Mouse (Mus musculus) granulocyte monocyte progenitor cell, adult 5-6 weeks (primary cell): ENCODE results near the gene Cbfa2t2. TPM values are rescaled to one million over a fixed set of nuclear protein-coding genes. Genes with fewer than 3 reads are reported as not detected.
"Not testable (repeated sequence)": the region's sequence is repeated elsewhere in the genome, so short reads cannot be mapped to it uniquely, and the experiment has no call there.

Source experiments
- ATAC-seq: replicated peaks from 2 replicates; pipeline ENCODE4 v1.8.0; 2016; ENCODE audit warnings: mild to moderate bottlenecking, moderate TSS enrichment, inconsistent platforms; ENCODE audit not compliant: poor library complexity, severe bottlenecking
- total RNA-seq, 2 experiments: library from RNA; stranded (forward) in 1 of 2; stranded (reverse) in 1 of 2; fragments of 200-712, 200-1000 nt in 1 of 2; fragments of >200 nt in 1 of 2; fragmentation: Nextera tagmentation in 1 of 2; gene quantifications; 2 replicates each; pipeline ENCODE4 v1.2.3; 2014 to 2017

Cbfa2t2 gene
- total RNA-seq, 2 experiments from 2014 or later = 13.0 to 14.7 TPM

DNA sequence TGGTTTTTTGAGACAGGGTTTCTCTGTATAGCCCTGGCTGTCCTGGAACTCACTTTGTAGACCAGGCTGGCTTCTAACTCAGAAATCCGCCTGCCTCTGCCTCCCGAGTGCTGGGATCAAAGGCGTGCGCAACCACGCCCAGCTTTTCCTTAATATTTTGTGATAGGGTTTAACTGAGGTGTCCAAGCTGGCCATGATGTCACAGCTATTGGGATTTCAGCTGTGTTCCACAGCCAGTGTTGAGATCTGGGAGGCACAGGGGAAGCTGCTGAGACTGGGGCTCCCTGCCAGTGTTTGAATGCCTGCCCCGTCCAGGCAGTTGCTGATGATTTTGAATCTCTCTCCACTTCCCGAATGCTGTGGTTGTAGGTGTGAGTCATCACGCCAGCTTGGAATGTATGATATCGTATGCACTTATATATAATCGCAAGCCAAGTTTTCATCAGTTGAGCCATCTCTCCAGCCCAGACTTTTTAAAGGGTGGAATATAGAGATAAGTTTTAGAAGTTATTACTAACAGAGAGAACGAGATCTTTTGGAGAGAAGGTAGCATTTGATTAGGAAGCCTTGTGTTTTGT is 27.4 kb downstream of the Cbfa2t2 start:
- peak; percentile 82 for ATAC-seq

DNA sequence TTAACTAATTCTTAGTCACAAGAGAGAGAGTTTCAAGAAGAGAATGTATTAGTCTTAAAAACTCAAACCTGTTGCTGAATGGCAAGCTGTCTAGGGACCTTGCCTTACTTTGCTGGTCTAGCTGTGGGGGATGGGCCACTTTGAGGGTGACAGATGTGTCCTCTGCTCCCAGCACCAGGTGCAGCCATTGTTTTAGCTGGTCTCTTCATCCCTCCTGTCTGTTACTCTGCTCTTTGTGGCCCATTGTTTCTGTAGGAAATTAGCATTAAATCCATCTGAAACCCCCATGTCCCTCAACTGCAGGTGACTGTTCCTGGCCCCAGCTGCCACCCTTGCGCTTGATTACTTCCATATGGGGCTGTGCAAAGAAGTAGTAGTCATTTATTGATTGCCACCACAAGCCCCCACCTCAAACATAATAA is 29.6 kb downstream of the Cbfa2t2 start:
- ATAC-seq = no peak

DNA sequence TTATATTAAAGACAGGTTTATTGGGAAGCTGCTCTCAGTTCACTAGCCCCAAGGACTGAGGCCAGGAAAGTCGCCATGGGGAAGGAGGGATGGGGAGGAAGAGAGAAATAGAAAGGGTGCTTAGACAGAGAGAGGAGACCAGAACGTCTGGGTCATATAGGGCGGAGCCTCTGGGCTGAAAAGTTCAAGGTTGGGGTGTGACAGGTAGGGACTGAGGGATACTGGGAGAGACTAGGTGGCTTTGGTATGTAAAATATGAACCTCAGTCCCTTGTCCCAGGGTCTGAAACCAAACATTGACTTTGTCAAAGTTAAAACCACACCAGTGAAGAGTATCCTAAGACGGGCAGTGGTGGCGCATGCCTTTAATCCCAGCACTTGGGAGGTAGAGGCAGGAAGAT is 30.9 kb downstream of the Cbfa2t2 start:
- no peak for ATAC-seq

DNA sequence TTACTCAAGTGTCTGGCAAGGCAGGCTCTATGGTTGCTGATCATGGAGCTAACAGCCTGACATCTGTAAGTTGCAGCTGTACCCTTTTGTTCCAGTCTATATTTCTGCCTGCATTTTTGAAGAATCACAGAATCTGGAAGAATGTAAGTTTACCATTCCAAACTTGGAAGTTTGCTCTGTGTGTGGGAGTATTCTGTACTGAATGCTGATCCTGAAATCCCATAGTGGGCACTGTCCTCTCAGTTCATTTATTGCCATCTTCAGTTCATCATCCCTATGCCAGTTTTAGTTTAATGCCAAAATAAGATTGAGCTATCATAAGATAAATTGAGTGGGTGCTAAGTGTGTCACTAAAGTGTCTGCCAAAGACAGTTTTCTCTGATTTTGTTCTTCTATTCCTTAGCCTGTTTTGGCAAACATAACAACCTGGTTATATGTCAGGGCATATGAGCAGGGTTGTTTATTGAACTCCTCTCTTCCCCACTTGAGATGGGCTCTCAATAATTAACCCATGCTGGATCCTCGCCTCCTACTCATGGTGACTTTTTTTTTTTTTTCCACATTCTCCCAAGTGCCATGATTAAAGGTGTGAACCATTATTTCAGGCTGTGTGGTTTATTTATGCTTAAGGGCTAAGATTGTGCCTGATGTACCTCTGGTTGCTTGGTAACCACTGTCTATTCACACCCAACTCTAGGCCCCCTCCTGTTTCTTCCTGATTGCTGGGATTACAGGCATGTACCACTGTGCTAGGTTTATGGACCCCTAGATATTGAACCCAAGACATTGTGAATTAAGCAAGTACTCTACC is 38.2 kb downstream of the Cbfa2t2 start:
- ATAC-seq = no peak

DNA sequence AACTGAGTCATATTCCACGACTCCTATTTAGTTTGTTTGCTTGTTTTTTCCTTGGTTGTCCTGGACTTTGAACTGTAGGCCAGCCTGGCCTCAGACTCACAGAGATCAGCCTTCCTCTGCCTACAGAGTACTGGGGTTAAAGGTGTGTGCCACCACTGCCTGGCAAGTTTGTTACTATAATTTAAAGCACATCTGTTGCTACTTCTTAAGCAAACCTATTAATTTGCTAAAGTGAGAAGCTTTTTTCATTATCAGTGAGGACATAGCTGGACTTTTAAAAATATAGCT is 38.7 kb downstream of the Cbfa2t2 start:
- ATAC-seq = no peak

DNA sequence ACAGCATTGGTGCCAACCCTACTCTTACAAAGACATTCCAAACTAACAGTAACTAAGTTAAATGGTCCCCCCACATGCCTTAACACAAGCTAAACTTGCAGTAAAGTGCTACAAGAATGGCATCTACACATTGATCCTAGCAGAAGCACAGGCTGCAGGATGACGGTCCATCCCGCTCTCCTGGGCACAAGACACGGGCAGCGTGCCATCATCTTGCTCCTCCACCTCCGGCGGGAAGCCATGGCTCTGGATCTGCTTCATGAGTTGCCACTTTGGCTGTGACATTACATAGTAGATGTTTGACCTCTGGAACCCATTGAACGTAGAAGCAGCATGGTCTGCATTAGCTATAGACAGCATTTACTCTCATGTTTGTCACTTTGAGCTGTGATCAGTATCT is 39.6 kb downstream of the Cbfa2t2 start:
- no peak for ATAC-seq

DNA sequence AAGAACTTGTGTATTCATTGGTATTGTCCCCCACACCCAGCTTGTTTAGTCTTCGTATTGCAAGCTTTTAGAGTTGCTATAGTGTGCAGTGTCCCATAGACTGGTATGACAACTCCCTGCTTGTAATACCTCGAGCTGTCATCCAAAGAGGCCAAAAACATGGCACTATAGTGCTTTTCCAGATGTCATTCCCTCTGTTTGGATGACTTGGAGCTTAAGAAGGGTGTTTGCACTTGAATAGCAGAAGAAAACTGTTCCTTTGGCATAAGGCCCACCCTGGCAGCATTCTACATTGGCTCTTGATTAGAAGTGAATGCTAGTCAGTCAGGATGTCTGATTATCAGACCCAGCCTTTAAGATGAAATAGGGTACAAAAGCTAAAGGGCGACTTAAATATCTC is 40.7 kb downstream of the Cbfa2t2 start:
- ATAC-seq = no peak

DNA sequence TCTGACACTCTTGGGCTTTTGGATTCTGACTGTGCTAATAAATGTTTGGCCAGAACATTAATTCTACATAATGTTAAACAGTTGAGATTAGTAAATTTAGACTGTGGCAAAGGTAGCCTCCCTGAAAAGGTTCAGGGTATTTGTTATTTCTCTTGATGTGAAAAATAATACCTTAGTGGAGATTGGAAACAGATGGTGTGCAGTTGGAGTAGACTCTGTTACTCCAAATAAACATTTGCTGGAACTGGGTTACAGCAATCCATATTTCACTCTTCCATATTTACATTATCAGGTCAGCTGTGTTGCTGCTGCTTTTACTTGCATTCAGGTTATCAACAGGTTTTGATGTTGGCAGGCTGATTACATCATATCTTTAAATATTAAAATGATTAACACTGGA is 55.5 kb downstream of the Cbfa2t2 start:
- ATAC-seq = no peak

DNA sequence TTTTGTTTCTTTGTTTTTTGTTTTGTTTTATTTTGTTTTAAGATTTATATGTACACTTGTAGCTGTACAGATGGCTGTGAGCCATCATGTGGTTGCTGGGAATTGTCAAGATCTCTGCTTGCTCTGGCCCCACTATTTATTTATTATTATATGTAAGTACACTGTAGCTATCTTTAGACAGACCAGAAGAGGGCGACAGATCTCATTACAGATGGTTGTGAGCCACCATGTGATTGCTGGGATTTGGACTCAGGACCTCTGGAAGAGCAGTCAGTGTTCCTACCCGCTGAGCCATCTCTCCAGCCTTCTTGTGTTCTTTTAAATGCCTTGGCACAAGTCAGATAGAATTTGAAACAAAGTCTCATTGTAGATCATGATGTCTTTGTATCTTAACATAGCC is 57.3 kb downstream of the Cbfa2t2 start:
- not testable (repeated sequence) for ATAC-seq

DNA sequence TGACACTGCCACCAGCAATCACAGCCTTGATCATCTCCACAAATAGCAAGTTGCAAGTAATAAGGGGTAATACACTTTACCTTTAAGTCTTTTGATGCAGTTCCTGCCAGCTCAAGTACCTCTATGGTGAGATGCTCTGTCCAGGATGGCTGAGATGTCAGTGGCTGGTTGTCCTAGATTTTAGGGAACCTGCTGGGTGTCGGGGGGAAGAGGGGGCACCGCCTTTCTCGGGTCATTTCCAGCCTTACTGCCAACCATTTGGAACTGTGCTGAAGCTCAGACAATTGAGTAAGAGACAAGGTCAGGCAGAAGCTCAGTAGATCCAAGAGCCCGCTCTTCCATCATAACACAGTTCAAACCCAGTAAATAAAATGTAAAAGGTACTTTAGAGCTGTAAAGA is 58.7 kb downstream of the Cbfa2t2 start:
- ATAC-seq = no peak

DNA sequence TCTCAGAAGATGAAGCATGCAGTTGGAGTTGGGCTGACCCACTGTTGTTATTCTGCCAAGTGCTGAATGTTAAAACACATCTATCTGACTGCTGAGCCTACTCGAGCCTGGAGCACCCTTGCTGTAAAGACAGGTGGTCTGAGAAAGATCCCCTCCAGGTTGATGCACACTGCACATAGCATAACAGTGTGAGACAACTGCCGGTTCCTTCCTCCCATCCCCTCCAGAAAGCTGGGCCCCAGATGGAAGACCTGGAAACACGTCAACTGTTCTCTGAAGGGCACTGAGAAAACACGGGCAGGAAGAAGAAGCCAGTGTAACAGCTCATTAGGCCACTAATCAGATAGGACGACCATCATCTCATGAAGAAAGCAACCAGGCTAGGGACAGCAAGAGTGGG is 62.3 kb downstream of the Cbfa2t2 start:
- no peak for ATAC-seq

DNA sequence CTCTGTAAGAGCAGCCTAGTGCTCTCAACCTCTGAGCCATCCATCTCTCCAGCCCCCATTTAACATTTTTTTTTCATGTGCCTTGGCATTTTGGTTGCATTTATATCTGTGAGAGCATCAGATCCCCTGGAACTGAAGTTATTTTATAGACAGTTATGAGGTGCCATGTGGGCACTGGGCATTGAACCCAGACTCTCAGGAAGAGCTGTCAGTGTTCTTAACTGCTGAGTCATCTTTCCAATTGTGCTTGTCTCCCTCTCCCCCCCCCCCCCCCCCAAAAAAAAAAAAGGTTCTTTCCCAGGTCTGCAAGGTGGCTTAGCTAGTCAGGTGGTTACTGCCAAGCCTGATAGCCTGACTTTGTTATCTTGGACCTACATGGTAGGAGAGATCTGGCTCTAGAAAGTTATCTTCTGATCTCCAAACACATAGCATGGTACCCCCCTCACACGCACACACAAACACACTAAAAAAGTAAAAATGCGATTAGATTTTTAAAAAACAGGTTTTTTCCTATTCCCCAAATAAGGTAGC is 63.5 kb downstream of the Cbfa2t2 start:
- no peak for ATAC-seq

DNA sequence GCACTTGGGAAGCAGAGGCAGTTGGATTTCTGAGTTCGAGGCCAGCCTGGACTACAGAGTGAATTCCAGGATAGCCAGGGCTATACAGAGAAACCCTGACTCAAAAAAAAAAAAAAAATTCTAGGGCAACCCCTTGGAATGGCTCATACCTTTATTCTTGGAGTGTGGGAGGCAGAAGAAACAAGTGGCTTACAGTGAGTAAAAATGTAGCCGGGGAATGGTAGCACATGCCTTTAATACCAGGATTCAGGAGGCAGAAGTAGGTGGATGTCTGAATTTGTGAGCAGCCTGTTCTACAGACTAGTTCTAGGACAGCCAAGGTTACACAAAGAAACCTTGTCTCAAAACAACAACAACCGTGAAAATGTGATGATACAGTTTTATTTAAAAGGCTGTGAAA is 64.5 kb downstream of the Cbfa2t2 start:
- no peak for ATAC-seq

DNA sequence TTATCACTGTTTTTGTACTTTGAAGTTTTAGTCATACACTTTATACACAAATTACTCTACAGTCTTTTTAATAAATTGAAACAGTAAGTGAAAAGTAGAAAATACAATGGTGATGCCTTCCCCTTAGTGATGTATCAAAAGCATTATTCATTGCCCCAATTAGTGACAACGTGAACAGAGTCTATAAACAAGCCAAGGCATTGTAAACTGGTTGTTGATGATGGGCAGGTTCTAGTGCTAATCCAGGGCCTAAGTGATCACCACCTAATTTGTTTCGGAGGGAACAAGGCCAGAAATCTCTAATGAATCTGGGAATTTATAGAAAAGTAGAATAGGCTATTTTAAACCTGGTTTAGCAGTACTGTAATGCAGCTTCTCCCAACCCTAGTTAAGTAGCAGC is 70.8 kb downstream of the Cbfa2t2 start:
- ATAC-seq = no peak

DNA sequence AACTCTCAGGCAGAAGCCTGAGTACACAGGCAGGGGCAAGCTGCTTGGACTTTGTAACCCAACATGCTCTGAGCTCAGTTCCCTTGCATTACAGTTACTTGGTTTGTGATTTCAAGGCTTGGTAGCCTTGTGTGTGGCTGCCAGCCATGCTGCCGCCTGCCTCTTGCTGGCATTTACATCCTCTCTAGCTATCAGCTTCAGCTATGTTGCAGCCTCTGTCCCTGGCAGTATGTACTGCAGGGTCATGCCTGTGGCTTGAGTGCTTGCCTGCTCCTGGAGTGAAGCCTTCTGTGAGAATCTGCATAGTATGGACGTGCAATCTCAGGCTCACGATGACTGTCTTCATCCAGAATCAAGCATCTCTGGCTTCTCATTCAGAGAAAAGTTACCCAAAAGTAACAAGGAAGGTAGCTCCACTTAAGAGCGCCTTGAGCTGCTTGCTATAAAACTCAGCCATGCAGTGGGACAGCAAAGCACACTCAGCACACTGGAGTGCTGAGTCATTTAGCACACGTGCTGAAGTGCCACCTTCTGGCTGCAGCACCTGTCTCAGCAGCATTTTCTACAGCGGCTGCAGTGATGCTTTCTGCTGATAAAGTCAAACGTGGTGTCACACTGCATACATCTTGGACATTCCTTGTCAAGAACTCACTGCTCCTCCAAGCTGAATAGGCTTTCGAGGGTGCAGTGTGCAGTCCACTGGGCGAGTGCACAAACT is 71.4 kb downstream of the Cbfa2t2 start:
- no peak for ATAC-seq

DNA sequence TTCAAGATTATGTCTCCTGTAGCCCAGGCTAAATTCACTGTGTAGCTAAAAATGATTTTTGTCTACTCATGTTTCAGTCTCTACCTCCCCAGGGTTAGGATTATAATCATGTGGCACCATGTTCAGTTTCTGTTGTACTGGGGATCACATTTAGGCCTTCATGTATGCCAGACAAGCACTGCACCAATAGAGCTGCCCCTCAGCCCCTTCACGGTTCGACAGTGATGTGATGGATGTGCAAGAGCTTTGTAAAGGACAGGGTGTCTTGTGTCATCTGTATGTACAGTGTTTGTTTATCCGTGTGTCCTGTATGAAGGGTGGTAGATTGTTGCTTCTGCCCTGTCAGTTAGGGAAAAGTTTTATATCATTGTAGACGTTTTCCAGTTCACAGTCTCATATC is 72.2 kb downstream of the Cbfa2t2 start:
- no peak for ATAC-seq

DNA sequence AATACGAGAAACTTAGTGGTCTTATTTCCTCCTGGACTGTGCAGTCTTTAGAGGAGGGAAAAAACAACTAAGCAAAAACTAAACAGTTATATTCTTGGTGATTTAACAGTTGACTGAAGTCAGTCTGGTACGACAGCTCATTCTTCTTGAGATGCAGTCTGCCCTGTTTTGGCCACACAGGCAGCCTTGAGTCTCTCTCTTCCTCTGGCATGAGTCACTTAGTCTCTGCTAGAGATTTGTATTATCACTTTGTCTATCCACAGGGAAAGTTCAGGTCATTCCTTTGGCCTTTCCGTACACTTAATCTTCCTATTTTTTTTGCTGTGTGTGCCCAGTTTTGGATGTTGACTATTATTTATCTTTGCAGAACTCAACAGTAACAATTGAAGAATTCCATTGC is 73.9 kb downstream of the Cbfa2t2 start:
- no peak for ATAC-seq

DNA sequence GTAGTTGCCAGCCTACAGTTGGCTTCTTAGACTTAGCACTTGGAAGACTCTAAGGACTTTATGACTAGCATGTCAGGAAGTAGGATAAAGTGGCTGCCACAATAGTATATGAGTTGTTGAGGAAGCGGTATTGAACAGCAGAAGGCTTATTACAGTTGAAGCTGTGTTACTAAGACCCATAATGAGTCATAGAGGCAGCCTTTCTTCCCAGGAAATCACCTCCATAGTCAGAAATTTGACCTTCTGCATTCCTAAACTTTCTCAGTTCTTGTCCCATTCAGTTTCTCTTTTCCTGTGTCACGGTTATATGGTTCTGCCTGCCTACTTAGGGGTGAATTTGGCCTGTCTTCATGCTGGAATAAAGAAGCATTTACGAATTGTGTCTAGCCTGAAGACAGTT is 80.7 kb downstream of the Cbfa2t2 start:
- ATAC-seq = no peak

DNA sequence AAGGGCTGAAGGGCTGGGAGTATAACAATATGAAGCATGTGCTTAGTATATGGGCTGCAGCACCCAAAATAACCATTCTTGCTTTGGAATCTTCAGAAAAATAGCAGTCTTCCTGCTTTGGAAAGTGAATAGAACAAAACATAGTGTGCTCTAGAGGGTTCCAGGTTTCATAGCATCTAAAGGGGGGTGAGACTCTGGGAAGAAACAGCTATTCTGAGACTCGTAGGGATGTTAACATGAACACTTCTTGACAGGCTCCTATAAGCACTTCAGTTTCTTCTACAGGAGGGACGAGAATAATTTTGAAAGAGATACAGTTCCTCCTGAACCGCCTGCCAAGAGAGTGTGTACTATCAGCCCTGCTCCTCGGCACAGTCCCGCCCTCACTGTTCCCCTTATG is 81.1 kb downstream of the Cbfa2t2 start:
- ATAC-seq = no peak

DNA sequence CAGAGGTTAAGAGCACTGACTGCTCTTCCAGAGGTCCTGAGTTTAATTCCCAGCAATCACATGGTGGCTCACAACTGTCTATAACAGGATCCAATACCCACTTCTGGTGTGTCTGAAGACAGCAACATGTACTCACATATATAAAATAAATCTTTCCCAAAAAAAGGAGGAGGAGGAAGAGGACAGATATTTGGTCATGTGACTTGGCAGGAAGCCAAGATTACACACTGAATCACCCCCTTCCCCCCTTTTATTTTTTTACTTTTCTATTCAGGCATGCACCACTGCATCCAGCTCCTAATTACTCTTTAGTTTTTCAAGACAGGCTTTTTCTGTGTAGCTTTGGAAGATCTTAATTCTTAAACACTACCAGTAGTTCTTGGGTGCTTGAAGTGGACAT is 85.2 kb downstream of the Cbfa2t2 start:
- no peak for ATAC-seq

DNA sequence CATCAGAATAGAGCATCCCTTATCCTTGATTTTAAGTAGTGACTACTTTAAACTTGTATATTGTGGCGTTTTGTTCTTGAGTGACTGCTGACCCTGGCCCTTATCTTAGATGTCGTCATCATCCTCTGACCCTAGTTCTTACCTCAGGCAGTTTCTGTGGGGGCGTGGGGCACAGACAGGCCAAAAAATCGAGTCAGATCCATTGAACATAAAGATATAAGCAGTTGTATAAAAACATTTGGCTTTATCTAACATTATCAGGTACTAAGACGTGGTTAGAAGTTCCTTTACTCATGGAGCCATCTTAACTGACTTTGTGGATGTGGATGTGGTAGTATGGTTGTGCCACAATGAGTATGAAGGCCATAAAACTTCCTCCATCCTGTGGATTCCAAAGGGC is 86.1 kb downstream of the Cbfa2t2 start:
- no peak for ATAC-seq

DNA sequence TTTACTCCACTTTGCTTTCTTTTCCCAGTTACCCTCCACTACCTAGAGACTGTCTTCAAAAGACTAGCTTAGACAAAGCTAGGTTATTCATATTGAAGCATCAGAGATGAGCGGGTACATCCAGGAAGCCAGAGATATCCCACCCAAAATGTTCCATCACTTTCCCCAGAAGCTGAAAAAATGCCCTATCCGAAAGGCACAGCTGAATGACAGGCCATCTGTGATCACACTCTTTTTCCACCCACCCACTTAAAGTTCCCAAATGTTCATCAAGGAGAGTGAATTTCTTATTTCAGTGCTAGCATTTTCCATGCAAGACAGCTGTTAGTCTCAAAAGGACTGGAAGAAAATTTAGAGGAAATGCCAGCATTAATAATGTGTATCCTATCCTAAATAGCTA is 89.0 kb downstream of the Cbfa2t2 start:
- no peak for ATAC-seq
